Mouse (Mus musculus) embryonic fibroblast, embryonic 13.5 days (primary cell): Measurements from ENCODE around the gene Gm6588.

ENCODE experiments used
- CTCF ChIP-seq: IDR thresholded peaks from 2 replicates; pipeline ENCODE4 v1.5.1; 2011; ENCODE audit warnings: mild to moderate bottlenecking, control low read depth, low read length, moderate library complexity, borderline replicate concordance; ENCODE audit not compliant: insufficient read depth
- POLR2A ChIP-seq: IDR thresholded peaks from 2 replicates; pipeline ENCODE4 v1.6.1; 2011; ENCODE audit warnings: low read depth, mild to moderate bottlenecking, control low read depth, low read length, moderate library complexity

DNA sequence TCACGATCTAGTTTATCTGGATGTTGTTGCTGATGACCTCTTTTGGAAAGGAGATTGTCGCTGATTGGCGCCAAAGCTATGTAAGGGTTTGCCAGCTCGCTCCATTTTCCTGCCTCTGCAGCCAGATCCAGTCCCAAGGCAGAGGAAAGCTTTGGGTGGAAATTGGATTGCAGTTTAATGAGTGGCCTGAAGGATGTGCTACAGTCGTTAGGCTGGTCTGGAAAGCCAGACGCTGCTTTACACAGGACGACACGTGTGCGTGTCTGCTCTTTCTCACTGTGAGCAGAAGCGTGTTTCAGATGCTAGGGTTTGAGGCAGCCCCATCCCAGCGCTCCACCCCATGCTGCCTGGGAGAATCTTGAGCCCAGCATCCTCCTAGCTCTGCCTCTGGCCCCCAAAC is 42.3 kb downstream of the Gm6588 start:
- TF ChIP-seq POLR2A = no peak
- no peak for TF ChIP-seq CTCF
